Mouse (Mus musculus): Measurements from ENCODE around the gene Phpt1. TPM values are rescaled to one million over a fixed set of nuclear protein-coding genes. Genes with fewer than 3 reads are reported as not detected.
A peak's percentile ranks its signal among the peaks of the same experiment; 100 is the strongest.

Phpt1 gene
- polyA plus RNA-seq, 1 experiment from 2014 or later, result 144 TPM

GRCm38 (mm10) chr2:25580621-25581101, 5.6 kb upstream of the Phpt1 start:
- H3K4me1 ChIP-seq (replicated peaks; ENCODE audit: control insufficient read depth, insufficient read depth, low read length), result peaks cover 18% of the 10 kb centered on the region
- H3K27me3 ChIP-seq (ENCODE audit: control insufficient read depth, insufficient read depth, low read length), result peaks cover 58% of the 10 kb centered on the region
- peaks cover 2% of the 10 kb centered on the region; the same call in 1 of the 2 replicates for H3K36me3 ChIP-seq (ENCODE audit: control insufficient read depth, insufficient read depth, low read length)
- H3K9me3 ChIP-seq (ENCODE audit: control insufficient read depth, low read length), result no peaks in the 10 kb centered on the region
- 53% methylated on average over 6 of the region's 6 CpGs for WGBS
- ATAC-seq (replicated peaks; ENCODE audit: low FRiP score) (no peak), DNase-seq (ENCODE audit: low spot score) (no peak)
- no peak overlapping the region for H3K9ac ChIP-seq (ENCODE audit: low read length)
- H3K27ac ChIP-seq (ENCODE audit: low read depth, low read length), result no peak overlapping the region
- H3K4me3 ChIP-seq (ENCODE audit: low read depth, low read length), result no peak overlapping the region
- no peak overlapping the region for H3K4me2 ChIP-seq (ENCODE audit: low read depth, low read length, severe bottlenecking)

- H3K9ac ChIP-seq (ENCODE audit: low read length), result no peak overlapping the region
- ATAC-seq (replicated peaks; ENCODE audit: low FRiP score) (no peak), DNase-seq (ENCODE audit: low spot score) (no peak)
- peaks cover 58% of the 10 kb centered on the region for H3K27me3 ChIP-seq (ENCODE audit: control insufficient read depth, insufficient read depth, low read length)
- WGBS, result 5% methylated on average over 27 of the region's 27 CpGs
- H3K9me3 ChIP-seq (ENCODE audit: control insufficient read depth, low read length), result no peaks in the 10 kb centered on the region
- 0 out of 2 replicates have a peak overlapping the region, but pooled peaks have one; percentile 15 for H3K4me2 ChIP-seq (ENCODE audit: low read depth, low read length, severe bottlenecking)
- no peak overlapping the region for H3K4me3 ChIP-seq (ENCODE audit: low read depth, low read length)
- peaks cover 22% of the 10 kb centered on the region for H3K4me1 ChIP-seq (replicated peaks; ENCODE audit: control insufficient read depth, insufficient read depth, low read length)
- H3K27ac ChIP-seq (ENCODE audit: low read depth, low read length), result no peak overlapping the region
- H3K36me3 ChIP-seq (ENCODE audit: control insufficient read depth, insufficient read depth, low read length), result peaks cover 2% of the 10 kb centered on the region; the same call in 1 of the 2 replicates
Measured at GRCm38 (mm10) chr2:25579737-25580460, 4.9 kb upstream of the Phpt1 start.

DNA sequence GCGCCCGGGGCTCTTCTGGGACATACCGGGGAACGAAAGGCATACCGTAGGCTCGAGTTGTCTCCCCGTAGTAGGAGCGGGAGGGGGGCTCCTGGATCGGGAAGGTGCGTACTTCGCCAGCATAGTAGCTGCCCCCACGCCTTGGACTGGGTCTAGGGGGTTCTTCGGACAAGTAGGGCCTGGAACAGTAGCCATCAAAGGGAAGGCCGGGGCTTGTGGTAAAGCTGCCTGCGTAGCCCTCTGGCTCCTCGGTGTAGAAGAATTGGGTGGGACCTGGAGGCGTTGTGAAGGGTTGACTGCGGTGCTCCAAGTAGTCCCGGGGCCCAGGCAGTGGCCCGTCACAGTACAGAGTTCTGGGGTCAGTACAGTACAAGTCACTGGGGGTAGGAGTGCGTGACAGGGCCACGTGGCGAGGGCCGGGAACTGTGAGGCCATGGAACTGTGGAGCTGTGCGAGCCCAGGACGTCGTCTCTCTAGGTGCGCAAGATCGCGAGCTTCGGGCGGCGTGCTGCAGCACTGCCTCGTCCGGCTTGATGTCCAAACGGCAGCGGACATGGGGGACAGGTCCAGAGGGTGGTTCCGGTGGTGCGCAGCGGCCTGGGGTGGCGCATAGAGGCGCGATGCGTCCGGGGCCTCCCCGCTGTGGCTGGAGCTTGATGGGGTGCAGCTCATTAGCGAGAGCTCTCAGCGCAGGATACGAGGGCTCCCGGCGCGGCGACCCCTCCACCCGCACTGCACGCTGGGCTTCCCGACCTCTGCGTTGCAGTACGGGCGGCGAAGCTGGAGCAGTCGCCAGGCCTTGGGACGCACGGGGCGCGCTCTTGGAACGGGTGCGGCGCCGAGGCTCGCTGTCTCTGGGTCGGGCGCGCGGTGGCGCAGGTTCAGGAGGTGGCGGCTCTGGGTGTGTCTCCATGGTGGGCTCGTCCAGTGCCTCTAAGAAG, 4.0 kb upstream of the Phpt1 start:
- no peak for ATAC-seq (replicated peaks; ENCODE audit: low FRiP score)
- Histone ChIP-seq H3K27ac (ENCODE audit: low read depth, low read length) (no peak overlapping the region), H3K4me1 (replicated peaks; ENCODE audit: control insufficient read depth, insufficient read depth, low read length) (peaks cover 23% of the 10 kb centered on the region), H3K4me3 (ENCODE audit: low read depth, low read length) (no peak overlapping the region), H3K9ac (ENCODE audit: low read length) (no peak overlapping the region), H3K27me3 (ENCODE audit: control insufficient read depth, insufficient read depth, low read length) (peaks cover 58% of the 10 kb centered on the region), H3K9me3 (ENCODE audit: control insufficient read depth, low read length) (no peaks in the 10 kb centered on the region), H3K36me3 (ENCODE audit: control insufficient read depth, insufficient read depth, low read length) (peaks cover 2% of the 10 kb centered on the region; the same call in 1 of the 2 replicates), H3K4me2 (ENCODE audit: low read depth, low read length, severe bottlenecking) (0 out of 2 replicates have a peak overlapping the region, but pooled peaks have one; percentile 15)
- DNase-seq (ENCODE audit: low spot score), result peak; percentile 64
- 6% methylated on average over 76 of the region's 77 CpGs for WGBS

- Histone ChIP-seq H3K4me3 (ENCODE audit: low read depth, low read length) (peak overlapping the region; percentile 19), H3K9me3 (ENCODE audit: control insufficient read depth, low read length) (no peaks in the 10 kb centered on the region), H3K27ac (ENCODE audit: low read depth, low read length) (no peak overlapping the region), H3K4me1 (replicated peaks; ENCODE audit: control insufficient read depth, insufficient read depth, low read length) (peaks cover 28% of the 10 kb centered on the region), H3K36me3 (ENCODE audit: control insufficient read depth, insufficient read depth, low read length) (no peaks in the 10 kb centered on the region), H3K4me2 (ENCODE audit: low read depth, low read length, severe bottlenecking) (peak overlapping the region; percentile 31), H3K9ac (ENCODE audit: low read length) (peak overlapping the region; percentile 23; the same call in 1 of the 2 replicates), H3K27me3 (ENCODE audit: control insufficient read depth, insufficient read depth, low read length) (peaks cover 58% of the 10 kb centered on the region)
- ATAC-seq (replicated peaks; ENCODE audit: low FRiP score) (no peak), DNase-seq (ENCODE audit: low spot score) (peak; percentile 75)
- WGBS, result 4% methylated on average over 75 of the region's 75 CpGs
Measured at GRCm38 (mm10) chr2:25577951-25578795, 3.1 kb upstream of the Phpt1 start.

DNA sequence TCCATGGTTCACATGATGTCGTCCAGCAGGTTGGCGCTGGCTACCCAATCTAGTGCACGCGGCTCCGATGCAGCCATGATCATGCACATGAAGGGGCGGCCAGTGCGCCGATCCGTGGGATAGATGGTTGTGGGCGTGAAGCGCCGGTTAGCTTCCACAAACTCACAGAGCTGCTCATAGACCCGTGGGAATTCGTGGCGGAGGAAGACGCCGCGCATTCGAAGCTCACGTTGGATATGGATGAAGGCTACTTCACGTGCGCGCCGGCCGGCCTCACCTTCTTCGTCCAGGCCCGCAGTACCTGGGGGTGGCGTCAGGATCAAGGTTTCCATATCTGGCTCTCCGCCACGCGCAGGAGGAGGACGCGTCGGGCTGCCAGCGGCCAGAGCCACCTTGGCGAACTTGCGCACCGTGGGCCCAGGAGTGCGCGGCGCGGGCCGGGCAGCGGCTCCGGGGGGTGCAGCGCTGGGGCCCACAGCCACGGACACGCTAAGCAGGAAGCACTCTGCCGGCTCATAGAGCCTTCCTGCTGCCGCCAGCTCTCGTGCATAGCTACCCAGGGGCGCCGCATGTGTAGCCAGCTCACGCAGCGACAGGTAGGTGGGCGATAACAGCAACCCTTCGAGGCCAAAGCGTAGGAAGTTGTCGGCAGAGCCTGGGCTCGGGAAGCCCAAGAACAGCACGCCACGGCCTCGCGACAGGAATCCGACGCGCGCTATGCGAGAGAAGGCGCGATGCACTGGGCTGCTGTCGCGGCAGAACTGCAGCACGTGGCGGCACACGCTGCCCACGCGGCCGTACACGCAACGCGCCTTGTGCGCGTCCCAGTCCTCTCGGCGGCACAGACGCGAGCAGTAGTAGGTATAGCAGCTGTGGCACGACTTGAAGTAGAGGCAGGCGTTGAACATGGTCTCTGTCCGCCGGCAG, 2.2 kb upstream of the Phpt1 start:
- peak; percentile 58 for DNase-seq (ENCODE audit: low spot score)
- H3K4me1 ChIP-seq (replicated peaks; ENCODE audit: control insufficient read depth, insufficient read depth, low read length), result peaks cover 28% of the 10 kb centered on the region
- no peak overlapping the region for H3K27ac ChIP-seq (ENCODE audit: low read depth, low read length)
- peak overlapping the region; percentile 31 for H3K4me2 ChIP-seq (ENCODE audit: low read depth, low read length, severe bottlenecking)
- H3K36me3 ChIP-seq (ENCODE audit: control insufficient read depth, insufficient read depth, low read length), result no peaks in the 10 kb centered on the region
- no peaks in the 10 kb centered on the region for H3K9me3 ChIP-seq (ENCODE audit: control insufficient read depth, low read length)
- peaks cover 58% of the 10 kb centered on the region for H3K27me3 ChIP-seq (ENCODE audit: control insufficient read depth, insufficient read depth, low read length)
- peak overlapping the region; percentile 19 for H3K4me3 ChIP-seq (ENCODE audit: low read depth, low read length)
- 14% methylated on average over 92 of the region's 92 CpGs for WGBS
- no peak for ATAC-seq (replicated peaks; ENCODE audit: low FRiP score)
- H3K9ac ChIP-seq (ENCODE audit: low read length), result peak overlapping the region; percentile 23; the same call in 1 of the 2 replicates

DNA sequence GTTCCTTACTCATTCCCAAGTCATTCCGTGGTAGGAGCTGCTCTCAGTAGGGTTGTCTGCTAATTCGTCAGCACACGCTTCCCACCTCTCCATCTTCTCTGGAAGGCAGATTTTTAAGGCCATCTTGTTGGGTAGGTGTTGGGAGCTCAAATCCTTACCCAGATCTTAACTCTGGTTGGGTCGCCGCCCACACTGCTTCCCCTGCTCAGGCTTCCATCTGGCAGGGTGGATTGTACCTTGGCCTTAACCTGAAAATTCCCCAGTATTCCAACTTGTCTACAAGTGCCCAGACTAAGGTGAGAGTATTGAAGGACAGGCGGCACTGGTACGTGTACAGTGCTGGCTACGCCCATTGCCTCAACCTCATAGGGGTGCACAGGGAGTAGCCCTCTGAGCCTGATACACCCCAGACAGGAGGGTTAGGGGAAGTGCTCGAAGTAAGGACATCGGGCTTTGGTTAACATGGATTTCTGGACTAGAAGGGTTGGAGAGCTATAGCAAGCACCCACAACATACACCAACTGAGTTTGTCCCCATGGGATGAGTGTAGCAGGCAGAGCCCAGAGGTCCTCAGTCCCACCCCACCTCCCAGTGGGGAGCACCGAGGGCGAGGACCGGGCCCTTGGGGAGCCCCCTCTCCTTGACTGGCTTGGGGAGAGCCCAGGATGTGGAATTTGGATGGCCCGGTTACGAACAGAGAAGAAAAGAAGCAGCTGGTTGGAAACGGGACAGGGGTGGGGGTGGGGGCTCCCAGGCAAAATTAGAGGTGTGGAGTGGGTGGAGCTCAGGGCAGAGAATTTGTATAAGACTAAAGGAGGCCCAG, 1.2 kb upstream of the Phpt1 start:
- H3K9ac ChIP-seq (ENCODE audit: low read length), result peak overlapping the region; percentile 67; the same call in 1 of the 2 replicates
- ATAC-seq (replicated peaks; ENCODE audit: low FRiP score) (no peak), DNase-seq (ENCODE audit: low spot score) (no peak)
- peaks cover 56% of the 10 kb centered on the region for H3K27me3 ChIP-seq (ENCODE audit: control insufficient read depth, insufficient read depth, low read length)
- no peak overlapping the region for H3K27ac ChIP-seq (ENCODE audit: low read depth, low read length)
- 70% methylated on average over 16 of the region's 16 CpGs for WGBS
- H3K4me2 ChIP-seq (ENCODE audit: low read depth, low read length, severe bottlenecking), result peak overlapping the region; percentile 83
- no peaks in the 10 kb centered on the region for H3K36me3 ChIP-seq (ENCODE audit: control insufficient read depth, insufficient read depth, low read length)
- H3K4me3 ChIP-seq (ENCODE audit: low read depth, low read length), result no peak overlapping the region
- peaks cover 25% of the 10 kb centered on the region for H3K4me1 ChIP-seq (replicated peaks; ENCODE audit: control insufficient read depth, insufficient read depth, low read length)
- no peaks in the 10 kb centered on the region for H3K9me3 ChIP-seq (ENCODE audit: control insufficient read depth, low read length)

All from forebrain, embryonic 11.5 days (tissue).